Mouse (Mus musculus): Measurements from ENCODE around the gene Adgrb2. TPM values are rescaled to one million over a fixed set of nuclear protein-coding genes. Genes with fewer than 3 reads are reported as not detected.

Gene Adgrb2
- polyA plus RNA-seq, 1 experiment from 2014 or later = 1.6 TPM

DNA sequence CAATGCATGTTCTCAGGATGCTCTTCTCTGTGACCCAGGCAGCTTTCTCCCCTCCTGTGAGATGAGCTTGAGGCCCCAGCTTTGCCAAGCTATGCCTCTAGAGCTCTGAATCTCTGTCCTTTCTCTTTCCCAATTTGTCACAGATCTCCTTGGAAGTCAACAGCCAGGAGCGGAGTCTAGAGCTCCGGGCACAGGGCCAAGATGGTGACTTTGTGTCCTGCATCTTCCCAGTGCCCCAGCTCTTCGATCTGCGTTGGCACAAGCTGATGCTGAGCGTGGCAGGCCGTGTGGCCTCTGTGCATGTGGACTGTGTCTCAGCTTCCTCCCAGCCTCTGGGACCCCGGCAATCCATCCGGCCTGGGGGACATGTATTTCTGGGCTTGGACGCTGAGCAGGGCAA, 68.4 kb downstream of the Adgrb2 start:
- WGBS = 77% methylated on average over 9 of the region's 9 CpGs
- no peak overlapping the region for H3K4me3 ChIP-seq
- H3K36me3 ChIP-seq = peaks cover 4% of the 10 kb centered on the region; the same call in 1 of the 2 replicates
- H3K9me3 ChIP-seq = no peaks in the 10 kb centered on the region
- H3K4me1 ChIP-seq = peaks cover 39% of the 10 kb centered on the region
- H3K27ac ChIP-seq (replicated peaks) = no peak overlapping the region
- no peak overlapping the region for H3K4me2 ChIP-seq
- H3K9ac ChIP-seq = no peak overlapping the region
- ATAC-seq (ENCODE audit: extremely low read depth, insufficient number of reproducible peaks, low FRiP score, low TSS enrichment) = no peak
- peaks cover 24% of the 10 kb centered on the region; the same call in 1 of the 2 replicates for H3K27me3 ChIP-seq (replicated peaks)

DNA sequence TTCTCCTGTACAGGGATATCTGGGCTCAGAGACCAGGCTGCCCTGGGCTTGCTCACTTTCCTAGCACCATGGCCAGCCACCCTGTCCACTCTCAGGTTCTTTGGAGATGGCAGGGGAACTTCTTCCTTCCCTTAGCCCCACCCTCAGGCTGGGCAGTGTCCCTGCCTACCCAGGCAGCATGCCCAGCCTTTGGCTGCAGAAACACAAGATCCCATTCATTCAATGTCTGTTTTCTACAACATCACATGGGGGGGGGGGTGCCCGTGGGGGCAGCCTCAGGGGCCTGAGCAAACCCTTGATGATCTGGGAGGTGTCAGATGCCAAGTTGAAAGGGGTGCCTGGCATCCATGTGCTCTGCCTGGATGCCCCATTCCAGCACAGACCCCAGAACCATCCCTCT, 70.1 kb downstream of the Adgrb2 start:
- no peak for ATAC-seq (ENCODE audit: extremely low read depth, insufficient number of reproducible peaks, low FRiP score, low TSS enrichment)
- Histone ChIP-seq H3K4me2 (no peak overlapping the region), H3K9ac (no peak overlapping the region), H3K4me3 (no peak overlapping the region), H3K27me3 (replicated peaks) (peaks cover 17% of the 10 kb centered on the region; the same call in 1 of the 2 replicates), H3K36me3 (peaks cover 10% of the 10 kb centered on the region), H3K27ac (replicated peaks) (no peak overlapping the region), H3K4me1 (peaks cover 23% of the 10 kb centered on the region), H3K9me3 (no peaks in the 10 kb centered on the region)
- WGBS = 47% methylated on average over 1 of the region's 1 CpGs

- Histone ChIP-seq H3K27ac (replicated peaks) (no peak overlapping the region), H3K4me3 (no peak overlapping the region), H3K9me3 (no peaks in the 10 kb centered on the region), H3K4me2 (no peak overlapping the region), H3K27me3 (replicated peaks) (peaks cover 17% of the 10 kb centered on the region; the same call in 1 of the 2 replicates), H3K9ac (no peak overlapping the region), H3K4me1 (peaks cover 17% of the 10 kb centered on the region), H3K36me3 (peaks cover 10% of the 10 kb centered on the region)
- no peak for ATAC-seq (ENCODE audit: extremely low read depth, insufficient number of reproducible peaks, low FRiP score, low TSS enrichment)
- WGBS = 86% methylated on average over 14 of the region's 14 CpGs
Observed at GRCm38 (mm10) chr4:130055160-130056010, 70.7 kb downstream of the Adgrb2 start.

GRCm38 (mm10) chr4:130056011-130056322, 71.3 kb downstream of the Adgrb2 start:
- Histone ChIP-seq H3K4me3 (no peak overlapping the region), H3K27me3 (replicated peaks) (peaks cover 19% of the 10 kb centered on the region), H3K4me1 (peaks cover 11% of the 10 kb centered on the region), H3K9ac (no peak overlapping the region), H3K4me2 (no peak overlapping the region), H3K27ac (replicated peaks) (no peak overlapping the region), H3K9me3 (no peaks in the 10 kb centered on the region), H3K36me3 (peaks cover 15% of the 10 kb centered on the region)
- no peak for ATAC-seq (ENCODE audit: extremely low read depth, insufficient number of reproducible peaks, low FRiP score, low TSS enrichment)
- WGBS = 54% methylated on average over 3 of the region's 3 CpGs

DNA sequence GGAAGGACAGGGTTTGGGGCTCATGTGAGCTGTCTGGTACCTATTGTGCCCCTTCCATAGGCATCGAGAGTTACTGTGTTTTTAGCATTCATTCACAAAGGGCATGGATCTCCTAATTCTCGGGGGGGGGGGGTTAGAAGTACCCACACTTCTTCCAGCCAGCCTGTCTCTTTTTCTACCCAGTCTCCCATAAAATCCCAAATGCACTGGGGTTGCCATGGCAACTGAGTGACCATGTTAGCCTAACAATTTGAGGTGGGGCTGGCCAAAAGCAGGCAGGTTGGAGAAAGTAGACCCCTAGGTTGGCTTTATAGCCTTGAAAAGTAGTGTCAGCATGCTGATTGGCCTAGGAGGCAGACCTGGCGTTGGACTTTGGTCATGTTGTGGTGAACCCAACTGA, 71.8 kb downstream of the Adgrb2 start:
- Histone ChIP-seq H3K4me3 (no peak overlapping the region), H3K9me3 (no peaks in the 10 kb centered on the region), H3K9ac (no peak overlapping the region), H3K27ac (replicated peaks) (no peak overlapping the region), H3K4me1 (peaks cover 9% of the 10 kb centered on the region), H3K4me2 (no peak overlapping the region), H3K27me3 (replicated peaks) (peaks cover 22% of the 10 kb centered on the region), H3K36me3 (peaks cover 15% of the 10 kb centered on the region)
- no peak for ATAC-seq (ENCODE audit: extremely low read depth, insufficient number of reproducible peaks, low FRiP score, low TSS enrichment)
- 63% methylated on average over 3 of the region's 3 CpGs for WGBS

DNA sequence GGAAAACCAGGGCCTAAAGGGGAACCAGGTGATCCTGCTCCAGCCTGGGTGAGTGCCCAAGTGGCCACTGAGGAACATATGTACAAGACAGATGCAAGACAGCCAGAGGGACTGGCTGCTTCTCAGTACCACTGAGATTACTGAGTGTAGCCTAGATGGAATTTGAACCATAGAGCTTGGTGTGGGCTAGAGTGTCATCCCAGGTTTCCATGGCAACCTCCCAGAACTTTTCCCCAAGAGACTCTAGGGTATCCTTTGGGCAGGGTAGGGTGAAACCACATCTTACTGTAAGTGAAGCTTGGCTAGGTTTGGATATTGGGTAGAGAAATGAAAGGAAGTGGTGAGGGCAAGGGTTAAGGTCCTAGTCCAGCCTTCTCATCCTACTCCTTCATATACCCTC, 76.3 kb downstream of the Adgrb2 start:
- Histone ChIP-seq H3K4me3 (no peak overlapping the region), H3K36me3 (peaks cover 11% of the 10 kb centered on the region), H3K4me1 (no peaks in the 10 kb centered on the region), H3K27ac (replicated peaks) (no peak overlapping the region), H3K4me2 (no peak overlapping the region), H3K27me3 (replicated peaks) (peaks cover 20% of the 10 kb centered on the region), H3K9me3 (no peaks in the 10 kb centered on the region), H3K9ac (no peak overlapping the region)
- no peak for ATAC-seq (ENCODE audit: extremely low read depth, insufficient number of reproducible peaks, low FRiP score, low TSS enrichment)

GRCm38 (mm10) chr4:130063191-130063590, 78.5 kb downstream of the Adgrb2 start:
- Histone ChIP-seq H3K27ac (replicated peaks) (no peak overlapping the region), H3K9me3 (no peaks in the 10 kb centered on the region), H3K27me3 (replicated peaks) (peaks cover 20% of the 10 kb centered on the region), H3K36me3 (peaks cover 11% of the 10 kb centered on the region), H3K4me1 (no peaks in the 10 kb centered on the region), H3K4me2 (no peak overlapping the region), H3K4me3 (no peak overlapping the region), H3K9ac (no peak overlapping the region)
- WGBS = 56% methylated on average over 7 of the region's 7 CpGs
- ATAC-seq (ENCODE audit: extremely low read depth, insufficient number of reproducible peaks, low FRiP score, low TSS enrichment) = no peak

DNA sequence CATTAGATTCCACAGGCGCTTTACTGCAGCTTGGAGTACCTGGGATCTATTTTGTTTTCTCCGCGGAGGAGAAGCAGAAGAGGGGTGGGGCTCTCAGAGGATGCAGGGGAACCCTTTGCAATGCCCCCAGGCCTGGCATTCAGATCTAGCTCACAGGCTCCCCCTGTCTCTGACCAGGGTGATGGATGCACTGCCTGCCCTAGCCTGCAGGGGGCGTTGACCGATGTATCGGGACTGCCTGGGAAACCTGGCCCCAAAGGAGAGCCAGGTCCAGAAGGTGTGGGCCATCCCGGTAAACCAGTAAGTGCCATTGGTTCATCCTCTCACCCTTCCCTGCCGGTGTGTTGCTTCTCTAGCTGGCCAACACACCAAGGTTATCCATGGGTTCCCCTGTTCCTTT, 82.1 kb downstream of the Adgrb2 start:
- H3K9ac ChIP-seq = no peak overlapping the region
- peaks cover 11% of the 10 kb centered on the region for H3K27me3 ChIP-seq (replicated peaks)
- H3K9me3 ChIP-seq = no peaks in the 10 kb centered on the region
- no peak overlapping the region for H3K4me2 ChIP-seq
- H3K27ac ChIP-seq (replicated peaks) = no peak overlapping the region
- WGBS = 11% methylated on average over 8 of the region's 8 CpGs
- H3K36me3 ChIP-seq = no peaks in the 10 kb centered on the region
- no peaks in the 10 kb centered on the region for H3K4me1 ChIP-seq
- no peak for ATAC-seq (ENCODE audit: extremely low read depth, insufficient number of reproducible peaks, low FRiP score, low TSS enrichment)
- no peak overlapping the region for H3K4me3 ChIP-seq

DNA sequence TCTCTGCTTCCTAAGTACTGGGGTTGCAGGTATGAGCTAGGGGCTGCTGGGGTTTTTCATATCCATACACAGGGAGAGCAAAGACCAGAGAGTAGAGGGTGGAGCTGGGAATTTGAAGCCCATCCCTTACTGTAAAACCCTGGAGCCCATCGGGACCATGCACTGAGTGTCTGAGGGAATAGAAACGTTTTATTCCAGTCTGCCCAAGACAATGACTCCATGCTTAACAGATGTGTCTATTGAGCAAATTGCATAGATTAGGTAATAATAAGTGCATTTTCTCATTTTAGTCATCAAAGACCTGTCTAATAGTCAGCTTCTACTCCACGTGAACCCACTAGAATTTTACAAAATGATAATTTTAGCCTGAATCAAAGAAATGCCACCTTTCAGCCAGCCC, 85.9 kb downstream of the Adgrb2 start:
- H3K9ac ChIP-seq = no peak overlapping the region
- no peak for ATAC-seq (ENCODE audit: extremely low read depth, insufficient number of reproducible peaks, low FRiP score, low TSS enrichment)

DNA sequence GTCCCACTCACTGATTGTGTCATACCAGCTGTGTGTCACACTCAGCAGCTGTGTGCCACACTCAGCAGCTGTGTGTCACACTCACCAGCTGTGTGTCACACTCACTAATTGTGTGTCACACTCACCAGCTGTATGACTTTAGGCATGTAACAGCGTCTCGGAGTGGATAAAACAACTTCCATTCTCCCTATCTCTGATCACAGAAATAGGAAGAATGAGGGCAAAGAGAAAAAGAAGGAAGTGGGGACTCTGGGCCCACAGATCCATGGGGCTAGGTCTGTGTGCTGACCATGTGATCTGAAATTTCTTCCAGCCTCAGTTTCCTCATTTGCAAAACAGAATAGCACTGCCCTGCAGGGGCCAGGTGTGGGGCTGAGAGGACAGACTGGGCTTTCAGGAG, 87.1 kb downstream of the Adgrb2 start:
- WGBS = 73% methylated on average over 2 of the region's 2 CpGs

More for the DNA sequence above, 85.9 kb downstream of the Adgrb2 start:
- H3K4me3 ChIP-seq = no peak overlapping the region
- no peaks in the 10 kb centered on the region; the same call in none of the 2 replicates for H3K36me3 ChIP-seq
- 61% methylated on average over 3 of the region's 3 CpGs for WGBS
- peaks cover 12% of the 10 kb centered on the region for H3K27me3 ChIP-seq (replicated peaks)
- H3K9me3 ChIP-seq = no peaks in the 10 kb centered on the region
- no peak overlapping the region for H3K27ac ChIP-seq (replicated peaks)
- no peaks in the 10 kb centered on the region; the same call in 1 of the 2 replicates for H3K4me1 ChIP-seq
- no peak overlapping the region for H3K4me2 ChIP-seq

More for the DNA sequence above, 87.1 kb downstream of the Adgrb2 start:
- ATAC-seq (ENCODE audit: extremely low read depth, insufficient number of reproducible peaks, low FRiP score, low TSS enrichment) = no peak
- peaks cover 25% of the 10 kb centered on the region for H3K27me3 ChIP-seq (replicated peaks)
- no peaks in the 10 kb centered on the region for H3K9me3 ChIP-seq
- no peak overlapping the region for H3K4me2 ChIP-seq
- H3K9ac ChIP-seq = no peak overlapping the region
- no peaks in the 10 kb centered on the region; the same call in none of the 2 replicates for H3K36me3 ChIP-seq
- no peaks in the 10 kb centered on the region; the same call in 1 of the 2 replicates for H3K4me1 ChIP-seq
- H3K27ac ChIP-seq (replicated peaks) = no peak overlapping the region
- no peak overlapping the region for H3K4me3 ChIP-seq

All from heart, embryonic 13.5 days (tissue).